Mouse (Mus musculus) intestine, postnatal 0 days (tissue): ENCODE results near the gene Prr5l. TPM values are rescaled to one million over a fixed set of nuclear protein-coding genes. Genes with fewer than 3 reads are reported as not detected.

Source experiments
- ATAC-seq: fragments of 200-750 bp; cut with Nextera tagmentation; 2 replicates; pipeline ENCODE4 v1.8.0; 2017; ENCODE audit warnings: mild to moderate bottlenecking, moderate TSS enrichment, moderate library complexity
- H3K27ac ChIP-seq: fragments of 300-500 bp; sonication (generic); 2 replicates; pipeline ENCODE4 v1.5.1; 2014; ENCODE audit warnings: mild to moderate bottlenecking, low read depth, low read length, moderate library complexity
- H3K27me3 ChIP-seq: fragments of 300-500 bp; sonication (generic); replicated peaks from 2 replicates; pipeline ENCODE4 v1.6.1; 2014; ENCODE audit warnings: low read length, mixed read lengths; ENCODE audit not compliant: control insufficient read depth, insufficient read depth
- H3K36me3 ChIP-seq: fragments of 300-500 bp; sonication (generic); 2 replicates; pipeline ENCODE4 v1.6.1; 2014; ENCODE audit warnings: mild to moderate bottlenecking, moderate library complexity; ENCODE audit not compliant: control insufficient read depth, insufficient read depth
- H3K4me1 ChIP-seq: fragments of 300-500 bp; sonication (generic); replicated peaks from 2 replicates; pipeline ENCODE4 v1.6.1; 2014; ENCODE audit warnings: antibody characterized with exemption, low read length, mixed read lengths; ENCODE audit not compliant: control insufficient read depth, insufficient read depth
- H3K4me2 ChIP-seq: fragments of 300-500 bp; sonication (generic); replicated peaks from 2 replicates; pipeline ENCODE4 v1.6.1; 2014; ENCODE audit warnings: low read depth, mild to moderate bottlenecking, moderate library complexity
- H3K4me3 ChIP-seq: fragments of 300-500 bp; sonication (generic); 2 replicates; pipeline ENCODE4 v1.5.1; 2014; ENCODE audit warnings: low read depth, low read length
- H3K9ac ChIP-seq: fragments of 300-500 bp; sonication (generic); 2 replicates; pipeline ENCODE4 v1.6.1; 2014; ENCODE audit warnings: mild to moderate bottlenecking, low read depth, low read length
- H3K9me3 ChIP-seq: fragments of 300-500 bp; sonication (generic); 2 replicates; pipeline ENCODE4 v1.6.1; 2016; ENCODE audit warnings: mixed run types; ENCODE audit not compliant: control insufficient read depth
- CTCF ChIP-seq: sonication (generic); IDR thresholded peaks from 2 replicates; pipeline ENCODE4 v1.5.1; 2016; ENCODE audit warnings: low read depth, mild to moderate bottlenecking, control low read depth, antibody characterized with exemption, moderate library complexity
- WGBS: fragments of 180-500 bp; shearing (Covaris S2); extraction: QIAGEN DNeasy Blood & Tissue Kit; methylation state at CpG from one replicate; pipeline ENCODE4 v1.1.7; 2014; 5-methylcytosine and 5-hydroxymethylcytosine counted together
- polyA plus RNA-seq: library from polyadenylated mRNA; unstranded; fragments of >200 nt; fragmentation: Nextera tagmentation; extraction: Ambion mirVana; gene quantifications from 2 replicates; pipeline ENCODE4 v1.2.1, GENCODE M21; 2015

The Prr5l gene
- polyA plus RNA-seq, 1 experiment from 2014 or later: 36.4 TPM

GRCm38 (mm10) chr2:101885768-101886438 is 3.1 kb upstream of the Prr5l start, which contains the start of gene Commd9:
Commd9 (plus strand) TSS chr2:101886247.
- peak; percentile 97 for ATAC-seq
- H3K4me3 ChIP-seq: peak within 1 kb of the TSS; percentile 85
- no peaks in the 10 kb centered on the region for H3K27me3 ChIP-seq
- 12% methylated on average over 22 of the region's 22 CpGs for WGBS
- no peaks in the 10 kb centered on the region for H3K9me3 ChIP-seq
- peak within 1 kb of the TSS; percentile 21; the same call in 1 of the 2 replicates for H3K27ac ChIP-seq
- peaks cover 5% of the 10 kb centered on the region for H3K4me1 ChIP-seq
- H3K9ac ChIP-seq: peak within 1 kb of the TSS; percentile 76
- peak within 1 kb of the TSS; percentile 78 for H3K4me2 ChIP-seq
- peak; percentile 18; the same call in 1 of the 2 replicates for TF ChIP-seq CTCF
- H3K36me3 ChIP-seq: no peaks in the 10 kb centered on the region

GRCm38 (mm10) chr2:101884286-101884685 is 1.5 kb upstream of the Prr5l start:
- H3K27me3 ChIP-seq: no peaks in the 10 kb centered on the region
- H3K4me1 ChIP-seq: peaks cover 5% of the 10 kb centered on the region
- H3K27ac ChIP-seq: no peak overlapping the region
- TF ChIP-seq CTCF: no peak
- 63% methylated on average over 2 of the region's 2 CpGs for WGBS
- no peak overlapping the region for H3K4me2 ChIP-seq
- H3K9ac ChIP-seq: no peak overlapping the region
- H3K9me3 ChIP-seq: no peaks in the 10 kb centered on the region
- H3K4me3 ChIP-seq: no peak overlapping the region
- ATAC-seq: no peak
- H3K36me3 ChIP-seq: no peaks in the 10 kb centered on the region

GRCm38 (mm10) chr2:101881471-101882162 is 1.2 kb downstream of the Prr5l start:
- no peaks in the 10 kb centered on the region for H3K27me3 ChIP-seq
- WGBS: 69% methylated on average over 9 of the region's 9 CpGs
- no peak overlapping the region for H3K4me2 ChIP-seq
- no peak overlapping the region for H3K9ac ChIP-seq
- no peaks in the 10 kb centered on the region for H3K9me3 ChIP-seq
- no peak for ATAC-seq
- H3K27ac ChIP-seq: no peak overlapping the region
- no peak overlapping the region for H3K4me3 ChIP-seq
- no peak for TF ChIP-seq CTCF
- no peaks in the 10 kb centered on the region for H3K4me1 ChIP-seq
- H3K36me3 ChIP-seq: no peaks in the 10 kb centered on the region

GRCm38 (mm10) chr2:101871179-101871578 is 11.6 kb downstream of the Prr5l start:
- WGBS: 34% methylated on average over 14 of the region's 14 CpGs
- 0 out of 2 replicates have a peak, but pooled peaks cover 7% of the 10 kb centered on the region for H3K27me3 ChIP-seq
- no peak for ATAC-seq
- H3K4me1 ChIP-seq: no peaks in the 10 kb centered on the region
- no peak overlapping the region for H3K27ac ChIP-seq
- no peaks in the 10 kb centered on the region for H3K9me3 ChIP-seq
- peak overlapping the region; percentile 57 for H3K4me2 ChIP-seq
- no peaks in the 10 kb centered on the region for H3K36me3 ChIP-seq
- H3K9ac ChIP-seq: no peak overlapping the region
- TF ChIP-seq CTCF: peak; percentile 84
- peak overlapping the region; percentile 21; the same call in 1 of the 2 replicates for H3K4me3 ChIP-seq

- no peaks in the 10 kb centered on the region for H3K4me1 ChIP-seq
- H3K9me3 ChIP-seq: no peaks in the 10 kb centered on the region
- H3K36me3 ChIP-seq: no peaks in the 10 kb centered on the region
- H3K27ac ChIP-seq: no peak overlapping the region
- TF ChIP-seq CTCF: no peak
- WGBS: 60% methylated on average over 4 of the region's 4 CpGs
- 0 out of 2 replicates have a peak, but pooled peaks cover 5% of the 10 kb centered on the region for H3K27me3 ChIP-seq
- H3K4me3 ChIP-seq: no peak overlapping the region
- H3K9ac ChIP-seq: no peak overlapping the region
- H3K4me2 ChIP-seq: no peak overlapping the region
- ATAC-seq: no peak
These were observed 14.1 kb downstream of the Prr5l start for GRCm38 (mm10) chr2:101868683-101869082.
